Mouse (Mus musculus): ENCODE measurements around the gene Prune1. TPM values are rescaled to one million over a fixed set of nuclear protein-coding genes. Genes with fewer than 3 reads are reported as not detected.
"Not testable (repeated sequence)": the region's sequence is repeated elsewhere in the genome, so short reads cannot be mapped to it uniquely, and the experiment has no call there.

Gene Prune1
- polyA plus RNA-seq, 1 experiment, result 43.2 TPM

DNA sequence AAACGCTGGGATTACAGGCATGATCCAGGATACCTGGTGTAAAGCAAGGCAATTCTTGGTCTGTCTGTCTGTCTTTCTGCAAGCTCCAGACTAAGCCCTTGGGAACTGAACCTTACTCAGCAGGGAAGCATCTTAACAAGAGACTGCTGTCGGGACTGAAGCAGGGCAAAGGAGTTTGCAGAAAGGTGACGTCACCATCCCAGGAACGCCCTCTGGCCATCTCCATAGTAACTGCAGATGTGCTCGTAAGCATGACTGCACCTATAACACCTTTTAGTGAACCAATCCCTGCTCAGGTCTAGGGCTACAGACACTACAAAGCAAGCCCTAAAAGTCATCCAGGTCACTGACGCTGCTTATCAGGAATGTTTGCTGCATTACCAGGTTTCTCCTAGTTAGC is 57.6 kb downstream of the Prune1 start:
- Histone ChIP-seq H3K4me1 (ENCODE audit: control insufficient read depth, insufficient read depth, low read length) (peaks cover 4% of the 10 kb centered on the region; the same call in 1 of the 2 replicates), H3K4me3 (replicated peaks; ENCODE audit: insufficient read depth, low read depth, low read length) (no peak overlapping the region), H3K27ac (ENCODE audit: insufficient read depth, low read length) (peak overlapping the region; percentile 25; the same call in 1 of the 2 replicates), H3K27me3 (ENCODE audit: control insufficient read depth, insufficient read depth, low read length) (no peaks in the 10 kb centered on the region)
- 35% methylated on average over 6 of the region's 6 CpGs for WGBS
- TF ChIP-seq CTCF (IDR thresholded peaks at IDR 0.05; ENCODE audit: borderline replicate concordance, insufficient read depth, low read depth, low read length) (no peak), POLR2A (IDR thresholded peaks at IDR 0.05; ENCODE audit: borderline replicate concordance, insufficient read depth, low read length) (no peak)
- DNase-seq, result no peak

DNA sequence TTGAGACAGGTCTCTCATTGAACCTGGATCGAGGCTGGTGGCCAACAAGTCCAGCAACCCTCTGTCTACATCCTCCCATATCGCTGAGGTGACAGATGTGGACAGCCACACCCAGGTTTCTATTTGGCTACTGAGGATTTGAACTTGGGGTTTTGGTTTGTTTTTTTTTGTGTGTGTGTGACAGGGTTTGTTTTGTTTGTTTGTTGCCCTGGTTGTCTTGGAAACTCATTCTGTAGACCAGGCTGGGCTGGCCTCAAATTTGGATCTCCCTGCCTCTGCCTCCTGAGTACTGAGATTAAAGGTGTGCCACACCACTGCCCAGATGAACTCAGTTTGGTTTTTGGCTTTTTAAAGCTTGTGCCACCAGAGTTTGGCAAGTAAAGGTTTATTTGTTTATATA is 58.8 kb downstream of the Prune1 start:
- no peak for DNase-seq
- WGBS, result 80% methylated on average over 2 of the region's 2 CpGs
- TF ChIP-seq CTCF (IDR thresholded peaks at IDR 0.05; ENCODE audit: borderline replicate concordance, insufficient read depth, low read depth, low read length), result no peak
- TF ChIP-seq POLR2A (IDR thresholded peaks at IDR 0.05; ENCODE audit: borderline replicate concordance, insufficient read depth, low read length), result no peak
- Histone ChIP-seq H3K4me3 (replicated peaks; ENCODE audit: insufficient read depth, low read depth, low read length) (no peak overlapping the region), H3K27ac (ENCODE audit: insufficient read depth, low read length) (no peak overlapping the region), H3K4me1 (ENCODE audit: control insufficient read depth, insufficient read depth, low read length) (peaks cover 4% of the 10 kb centered on the region; the same call in 1 of the 2 replicates), H3K27me3 (ENCODE audit: control insufficient read depth, insufficient read depth, low read length) (no peaks in the 10 kb centered on the region)

DNA sequence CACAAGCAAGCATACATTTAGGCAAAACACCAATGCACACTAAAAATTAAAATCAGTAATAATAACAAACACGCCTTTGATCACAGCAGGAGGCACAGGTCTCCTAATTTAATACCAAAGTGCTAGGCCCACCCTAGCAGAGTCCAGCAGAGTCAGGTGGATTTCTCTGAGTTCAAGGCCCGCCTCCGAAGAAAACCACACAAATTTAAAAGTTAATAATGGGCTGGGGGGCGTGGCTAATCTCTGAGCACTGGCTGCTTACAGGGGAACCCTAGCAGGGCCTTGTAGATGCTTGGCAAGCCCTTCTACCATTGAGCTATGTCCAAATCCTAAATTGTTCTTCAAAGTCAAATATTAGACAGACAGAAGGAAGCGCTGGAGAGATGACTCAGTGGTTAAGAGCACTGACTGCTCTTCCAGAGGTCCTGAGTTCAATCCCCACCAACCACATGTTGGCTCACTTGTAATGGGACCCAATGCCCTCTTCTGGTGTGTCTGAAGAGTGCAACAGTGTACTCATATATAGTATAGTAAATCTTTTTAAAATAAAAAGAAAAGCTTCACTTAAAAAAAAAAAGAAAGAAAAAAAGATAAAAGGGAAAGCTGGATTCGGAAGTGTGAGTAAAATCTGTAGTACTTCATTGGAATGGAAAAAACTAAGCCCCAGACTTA is 63.3 kb downstream of the Prune1 start:
- no peak overlapping the region for H3K4me3 ChIP-seq (replicated peaks; ENCODE audit: insufficient read depth, low read depth, low read length)

DNA sequence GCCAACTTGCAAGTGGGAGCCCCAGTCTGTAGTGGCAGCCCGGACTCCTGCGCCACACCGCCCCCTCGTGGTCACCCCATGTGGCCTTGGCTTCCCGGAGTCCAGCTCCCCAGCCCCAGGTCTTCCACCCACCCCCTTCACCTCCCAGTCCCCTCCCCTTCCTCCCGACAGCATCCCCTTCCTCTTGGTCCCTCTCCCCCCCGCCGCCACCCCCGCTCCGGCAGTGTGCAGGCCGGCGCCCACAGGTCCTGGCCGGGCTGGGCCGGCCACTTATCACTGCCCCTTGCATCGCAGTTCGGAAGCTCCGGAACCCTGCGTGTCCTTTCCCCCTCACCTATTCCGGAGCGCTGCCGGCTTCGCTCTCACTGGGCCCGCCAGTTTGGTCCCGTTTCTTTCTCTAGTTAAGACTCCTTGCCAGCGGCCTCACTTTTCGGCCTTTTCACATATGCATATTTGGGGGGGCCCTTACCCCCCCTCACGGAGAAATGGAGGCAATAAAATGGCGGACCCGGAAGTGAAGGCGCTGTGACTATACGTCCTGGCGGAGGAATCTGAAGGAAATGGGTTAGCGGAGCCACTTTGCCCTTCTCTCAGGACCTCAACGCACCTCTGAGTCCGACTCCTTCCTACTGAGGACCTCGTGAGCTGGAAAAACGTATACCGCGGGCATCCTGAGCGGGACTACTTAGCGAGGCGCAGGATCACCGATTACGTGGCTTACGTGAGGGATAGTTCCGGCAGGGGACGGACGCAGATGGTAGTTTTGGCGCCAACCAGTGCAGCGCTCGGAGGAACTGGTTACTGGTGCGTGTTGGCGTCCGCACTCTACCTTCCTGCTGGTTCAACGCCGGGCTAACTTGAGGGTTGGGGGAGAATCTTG is 64.4 kb downstream of the Prune1 start, which contains the start of gene Gabpb2:
Gene Gabpb2, minus strand, starts transcription at position 662 of the 880 bp plus-strand sequence.
- peak within 1 kb of the TSS; percentile 70 for H3K4me3 ChIP-seq (replicated peaks; ENCODE audit: insufficient read depth, low read depth, low read length)
- TF ChIP-seq POLR2A (IDR thresholded peaks at IDR 0.05; ENCODE audit: borderline replicate concordance, insufficient read depth, low read length), result peak; percentile 72; the same call in 1 of the 2 replicates
- TF ChIP-seq CTCF (IDR thresholded peaks at IDR 0.05; ENCODE audit: borderline replicate concordance, insufficient read depth, low read depth, low read length), result peak; percentile 77
- WGBS, result under 1% methylated on average over 56 of the region's 56 CpGs
- H3K27me3 ChIP-seq (ENCODE audit: control insufficient read depth, insufficient read depth, low read length), result no peaks in the 10 kb centered on the region
- peak within 1 kb of the TSS; percentile 87 for H3K27ac ChIP-seq (ENCODE audit: insufficient read depth, low read length)
- no peaks in the 10 kb centered on the region for H3K4me1 ChIP-seq (ENCODE audit: control insufficient read depth, insufficient read depth, low read length)
- peak; percentile 92 to 94 for DNase-seq

More for the DNA sequence above, 63.3 kb downstream of the Prune1 start:
- H3K27me3 ChIP-seq (ENCODE audit: control insufficient read depth, insufficient read depth, low read length), result no peaks in the 10 kb centered on the region
- no peak for DNase-seq
- TF ChIP-seq POLR2A (IDR thresholded peaks at IDR 0.05; ENCODE audit: borderline replicate concordance, insufficient read depth, low read length), result no peak
- 80% methylated on average over 6 of the region's 6 CpGs for WGBS
- no peaks in the 10 kb centered on the region for H3K4me1 ChIP-seq (ENCODE audit: control insufficient read depth, insufficient read depth, low read length)
- no peak overlapping the region for H3K27ac ChIP-seq (ENCODE audit: insufficient read depth, low read length)

DNA sequence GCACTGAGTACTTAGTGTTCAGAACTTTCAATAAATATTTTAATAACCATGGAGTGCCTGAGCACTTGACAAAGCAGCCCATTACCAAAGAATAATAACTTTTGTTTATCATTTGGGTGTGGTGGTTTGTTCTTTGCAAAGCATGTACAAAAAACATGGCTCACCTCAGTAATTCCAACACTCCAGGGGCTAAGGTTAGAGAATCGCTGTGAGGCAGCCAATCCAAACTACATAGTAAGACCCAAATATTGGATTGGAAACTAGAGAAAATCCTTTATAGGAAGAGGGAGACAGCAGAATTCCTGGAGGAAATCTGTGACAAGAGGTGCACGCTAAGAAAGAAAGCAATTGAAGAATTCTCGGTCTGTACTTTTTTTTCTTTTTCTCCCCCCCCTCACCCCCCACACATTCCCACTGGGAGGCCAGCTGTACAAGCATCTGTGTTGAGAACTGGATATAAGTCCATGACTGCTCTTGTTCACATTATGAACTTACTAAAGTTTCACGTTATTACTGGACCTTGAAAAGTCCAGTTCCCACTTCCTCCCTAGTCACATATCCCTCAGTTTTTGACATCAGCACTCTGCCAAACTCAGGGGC is 65.1 kb downstream of the Prune1 start:
- Histone ChIP-seq H3K27ac (ENCODE audit: insufficient read depth, low read length) (no peak overlapping the region), H3K4me3 (replicated peaks; ENCODE audit: insufficient read depth, low read depth, low read length) (peak overlapping the region; percentile 70), H3K4me1 (ENCODE audit: control insufficient read depth, insufficient read depth, low read length) (no peaks in the 10 kb centered on the region), H3K27me3 (ENCODE audit: control insufficient read depth, insufficient read depth, low read length) (no peaks in the 10 kb centered on the region)
- TF ChIP-seq CTCF (IDR thresholded peaks at IDR 0.05; ENCODE audit: borderline replicate concordance, insufficient read depth, low read depth, low read length), result no peak
- no peak for TF ChIP-seq POLR2A (IDR thresholded peaks at IDR 0.05; ENCODE audit: borderline replicate concordance, insufficient read depth, low read length)
- 3% methylated on average over 4 of the region's 4 CpGs for WGBS
- no peak for DNase-seq

DNA sequence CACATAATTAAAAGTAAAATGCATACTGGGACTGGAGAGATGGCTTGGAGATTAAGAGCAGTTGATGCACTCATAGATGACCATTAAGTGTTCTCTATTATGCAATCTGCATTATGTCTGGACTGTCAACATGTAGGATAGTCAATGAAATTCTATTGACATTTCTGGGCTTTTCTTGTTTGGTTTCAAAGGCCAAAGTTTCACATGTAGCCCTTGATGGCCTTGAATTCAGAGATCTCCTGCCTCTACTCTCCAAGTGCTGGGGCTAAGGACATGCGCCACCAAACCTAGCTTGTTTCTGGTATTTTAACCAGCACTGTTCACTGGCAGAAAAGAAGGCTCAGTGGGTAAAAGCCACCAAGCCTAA is 68.3 kb downstream of the Prune1 start:
- no peak for TF ChIP-seq CTCF (IDR thresholded peaks at IDR 0.05; ENCODE audit: borderline replicate concordance, insufficient read depth, low read depth, low read length)
- no peak for TF ChIP-seq POLR2A (IDR thresholded peaks at IDR 0.05; ENCODE audit: borderline replicate concordance, insufficient read depth, low read length)
- 100% methylated on average over 1 of the region's 1 CpGs for WGBS
- Histone ChIP-seq H3K27ac (ENCODE audit: insufficient read depth, low read length) (no peak overlapping the region), H3K4me3 (replicated peaks; ENCODE audit: insufficient read depth, low read depth, low read length) (no peak overlapping the region), H3K4me1 (ENCODE audit: control insufficient read depth, insufficient read depth, low read length) (no peaks in the 10 kb centered on the region), H3K27me3 (ENCODE audit: control insufficient read depth, insufficient read depth, low read length) (no peaks in the 10 kb centered on the region)
- DNase-seq, result no peak

DNA sequence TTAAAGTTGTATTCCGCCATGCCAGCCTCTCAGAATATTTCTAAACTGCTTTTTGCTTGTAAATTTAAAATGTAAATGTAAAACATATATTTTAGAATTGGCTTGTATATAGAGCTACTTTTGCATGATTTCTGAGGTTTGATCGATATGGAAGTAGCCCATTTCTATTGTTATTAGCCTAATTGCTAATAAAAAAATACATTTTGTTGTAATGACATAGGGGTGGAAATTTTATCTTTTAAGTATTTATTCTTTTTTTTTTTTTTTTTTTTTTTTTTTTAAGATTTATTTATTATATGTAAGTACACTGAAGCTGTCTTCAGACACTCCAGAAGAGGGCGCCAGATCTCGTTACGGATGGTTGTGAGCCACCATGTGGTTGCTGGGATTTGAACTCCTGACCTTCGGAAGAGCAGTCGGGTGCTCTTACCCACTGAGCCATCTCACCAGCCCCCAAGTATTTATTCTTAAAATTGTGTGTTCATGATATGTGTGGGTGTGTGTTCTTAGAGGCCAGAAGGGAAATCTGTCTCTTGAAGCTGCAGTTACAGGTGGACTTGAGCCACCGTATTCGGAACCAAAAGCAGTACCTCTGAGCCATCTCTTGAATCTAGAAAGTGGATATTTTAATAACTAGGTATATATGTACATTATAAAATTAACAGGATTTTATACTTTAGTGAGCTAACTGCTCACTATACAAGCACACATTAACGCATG is 68.8 kb downstream of the Prune1 start:
- not testable (repeated sequence) for H3K4me1 ChIP-seq (ENCODE audit: control insufficient read depth, insufficient read depth, low read length); H3K27me3 ChIP-seq (ENCODE audit: control insufficient read depth, insufficient read depth, low read length); H3K27ac ChIP-seq (ENCODE audit: insufficient read depth, low read length); DNase-seq; H3K4me3 ChIP-seq (replicated peaks; ENCODE audit: insufficient read depth, low read depth, low read length)
- 81% methylated on average over 10 of the region's 10 CpGs for WGBS

Data from cerebellum, adult 2 months (tissue).